Mouse (Mus musculus): Measurements from ENCODE around the gene Ctdsp2.

Gene Ctdsp2

GRCm38 (mm10) chr10:126993621-126994020 is 15.1 kb downstream of the Ctdsp2 start:
- DNase-seq, result no peak

- DNase-seq, result peak; percentile 38
Observed at GRCm38 (mm10) chr10:126997340-126998113, 19.0 kb downstream of the Ctdsp2 start.

GRCm38 (mm10) chr10:127000529-127000928 is 22.0 kb downstream of the Ctdsp2 start, which contains the start of gene Avil:
TSS of gene Avil (plus strand) at chr10:127000709.
- DNase-seq, result no peak

- no peak for DNase-seq
Observed at GRCm38 (mm10) chr10:127001297-127001696, 22.8 kb downstream of the Ctdsp2 start.

- DNase-seq, result no peak
Observed at GRCm38 (mm10) chr10:127002056-127002455, 23.5 kb downstream of the Ctdsp2 start.

DNA sequence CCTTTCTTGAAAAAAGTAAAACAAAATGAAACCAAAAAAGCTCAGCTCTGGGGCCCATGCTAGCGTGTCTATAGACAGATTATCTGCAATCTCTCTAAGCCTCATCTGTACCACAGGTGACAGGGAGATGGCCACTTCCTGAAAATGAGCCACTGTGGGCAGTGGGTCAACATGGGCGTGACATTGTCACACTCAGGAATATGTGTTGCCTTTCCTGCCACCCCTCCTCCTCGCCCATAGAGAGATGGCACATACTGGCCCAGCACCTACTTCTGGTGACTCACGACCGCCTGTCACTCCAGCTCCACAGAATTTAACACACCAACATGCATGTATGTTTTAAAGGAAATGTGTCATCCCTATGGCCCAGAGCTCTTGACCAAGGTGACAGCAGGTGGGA is 24.2 kb downstream of the Ctdsp2 start:
- no peak for DNase-seq

DNA sequence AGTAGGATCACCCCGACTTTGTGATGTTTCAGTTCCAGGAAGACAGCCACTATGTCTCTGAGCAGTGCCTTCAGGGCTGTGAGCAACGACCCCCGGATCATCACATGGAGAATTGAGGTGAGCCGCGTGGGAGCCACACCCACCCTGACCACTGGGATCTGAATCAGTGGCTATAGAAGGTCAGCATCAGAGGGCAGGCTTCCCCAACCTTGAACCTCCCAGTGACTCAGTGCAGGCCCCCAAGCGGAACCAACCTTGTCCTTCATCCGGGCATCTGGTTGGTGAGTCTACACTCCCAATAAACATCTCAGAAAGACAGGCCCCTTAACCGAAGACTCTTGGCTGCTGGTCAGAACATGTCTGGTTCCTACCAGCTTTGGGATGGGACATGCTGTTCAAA is 24.8 kb downstream of the Ctdsp2 start:
- no peak for DNase-seq

GRCm38 (mm10) chr10:127003806-127004205 is 25.3 kb downstream of the Ctdsp2 start:
- DNase-seq, result no peak

- DNase-seq, result no peak
Observed at GRCm38 (mm10) chr10:127016488-127016887, 38.0 kb downstream of the Ctdsp2 start.

GRCm38 (mm10) chr10:127017071-127017470 is 38.6 kb downstream of the Ctdsp2 start:
- no peak for DNase-seq

DNA sequence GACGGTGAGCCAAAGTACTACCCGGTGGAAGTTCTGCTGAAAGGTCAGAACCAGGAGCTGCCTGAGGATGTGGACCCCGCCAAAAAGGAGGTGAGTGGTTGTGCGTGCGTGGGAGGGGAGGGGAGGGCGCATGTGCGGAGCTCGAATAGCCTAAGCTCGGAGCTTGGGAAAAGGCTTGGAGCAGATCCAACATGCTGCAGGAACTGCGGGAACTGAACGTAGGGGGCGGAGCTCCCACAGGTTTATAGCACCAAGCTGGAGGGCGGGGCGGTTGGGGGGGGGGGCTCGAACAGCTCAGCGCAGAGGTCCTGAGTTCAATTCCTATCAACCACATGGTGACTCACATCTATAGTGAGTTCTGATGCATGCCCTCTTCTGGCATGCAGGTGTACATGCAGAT is 39.9 kb downstream of the Ctdsp2 start:
- no peak for DNase-seq

GRCm38 (mm10) chr10:127030336-127031296 is 52.1 kb downstream of the Ctdsp2 start, which contains the start of gene Tsfm:
TSS of gene Tsfm (minus strand) at chr10:127030840.
- DNase-seq, result peak; percentile 88

DNA sequence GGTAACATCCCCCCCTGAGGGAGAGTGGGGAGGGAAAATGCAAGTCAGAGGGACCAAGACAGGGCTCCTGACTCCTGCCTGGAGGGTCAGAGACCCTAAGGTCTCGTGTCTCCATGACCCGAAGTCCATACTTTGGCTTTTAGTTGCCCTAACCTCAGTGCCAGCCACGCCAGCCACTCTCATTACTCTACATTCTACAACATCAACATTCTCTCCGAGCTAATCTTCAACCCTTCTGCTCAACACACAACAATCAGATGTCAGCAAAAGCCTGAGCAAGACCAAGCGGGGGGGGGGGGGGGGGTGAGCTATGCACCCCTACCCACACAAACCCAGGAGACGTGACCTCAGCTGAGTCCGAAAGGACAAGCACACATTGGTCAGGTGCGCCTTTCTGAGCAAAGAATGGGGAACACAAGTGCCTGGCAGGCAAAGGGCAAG is 54.8 kb downstream of the Ctdsp2 start:
- no peak for DNase-seq

DNA sequence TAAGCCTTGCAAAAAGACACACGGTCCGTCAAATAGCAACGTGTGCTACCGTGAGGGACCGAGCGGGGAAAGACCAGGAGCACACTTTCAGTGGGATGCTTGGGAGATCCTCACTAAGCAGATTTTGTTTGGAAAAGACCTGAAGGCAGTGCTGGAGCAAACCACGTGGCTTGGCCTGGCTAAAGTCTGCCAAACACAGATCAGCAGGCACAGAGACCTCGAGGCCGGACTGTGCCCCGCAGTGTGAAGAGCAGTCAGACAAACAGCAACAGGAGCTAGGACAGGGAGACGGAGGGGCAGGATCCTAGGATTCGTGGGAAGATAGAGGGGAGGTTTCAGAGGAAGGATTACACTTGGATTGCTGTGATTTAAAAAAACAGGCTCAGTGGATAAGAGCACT is 57.8 kb downstream of the Ctdsp2 start:
- DNase-seq, result no peak

GRCm38 (mm10) chr10:127037641-127038040 is 59.1 kb downstream of the Ctdsp2 start:
- DNase-seq, result no peak

GRCm38 (mm10) chr10:127040569-127041214 is 62.2 kb downstream of the Ctdsp2 start:
- no peak for DNase-seq

- no peak for DNase-seq
Observed at GRCm38 (mm10) chr10:127041274-127041766, 62.8 kb downstream of the Ctdsp2 start, which contains the start of the genes Mettl1 and Eef1akmt3. TSS of gene Mettl1 (plus strand) at chr10:127041414. TSS of gene Eef1akmt3 (minus strand) at chr10:127041513.

GRCm38 (mm10) chr10:127041774-127042338 is 63.3 kb downstream of the Ctdsp2 start:
- DNase-seq, result peak; percentile 84

- DNase-seq, result no peak
Observed at GRCm38 (mm10) chr10:127042468-127043115, 64.1 kb downstream of the Ctdsp2 start.

DNA sequence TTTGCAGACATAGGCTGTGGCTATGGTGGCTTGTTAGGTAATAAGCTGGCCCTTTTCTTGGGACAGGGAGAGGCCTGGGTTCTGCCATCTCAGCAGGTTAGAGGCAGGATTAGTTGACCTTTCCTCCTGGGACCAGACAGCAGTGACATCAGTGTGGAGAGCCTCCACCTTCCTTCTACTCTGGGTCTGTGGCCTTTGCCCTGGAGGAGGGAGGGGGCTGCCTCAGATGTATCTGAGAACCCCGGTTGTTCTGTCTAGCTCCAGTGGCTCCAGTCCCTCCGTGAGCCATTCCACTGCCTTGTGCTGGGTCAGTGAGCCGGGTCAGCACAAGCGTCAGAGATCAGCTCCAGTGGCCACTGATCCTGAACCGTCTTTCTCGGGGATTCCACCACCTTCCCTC is 64.7 kb downstream of the Ctdsp2 start:
- no peak for DNase-seq

DNA sequence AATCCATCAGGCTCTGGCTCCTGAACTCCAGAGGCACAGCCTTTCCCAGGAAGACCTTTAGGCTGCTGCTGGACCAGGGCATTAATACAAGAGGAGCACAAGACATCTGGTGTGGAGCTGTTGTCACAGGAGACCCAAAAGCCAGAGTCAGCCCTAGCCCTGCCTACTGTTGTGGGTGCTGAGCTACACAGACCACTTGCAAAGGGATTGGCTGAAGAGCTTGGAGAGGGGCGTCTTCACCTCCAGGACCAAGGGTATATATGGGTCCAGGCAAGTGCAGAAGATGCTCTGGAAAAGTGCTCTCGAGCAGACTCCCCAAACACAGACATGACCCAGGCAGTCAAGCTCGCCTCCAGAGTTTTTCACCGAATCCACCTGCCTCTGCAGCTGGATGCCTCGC is 69.4 kb downstream of the Ctdsp2 start, which contains the start of gene Cyp27b1:
Cyp27b1 (plus strand) TSS at position 297 of the 400 bp plus-strand sequence.
- DNase-seq, result no peak
